Mouse (Mus musculus): Measurements from ENCODE around the gene Hdx.

- TF ChIP-seq CTCF (IDR thresholded peaks at IDR 0.05; ENCODE audit: control insufficient read depth, insufficient read depth, insufficient read length), result no peak
- no peak for TF ChIP-seq MYOD1 (IDR thresholded peaks at IDR 0.05; ENCODE audit: control insufficient read depth, insufficient read length, low read depth)
- no peak for TF ChIP-seq MYOG (IDR thresholded peaks at IDR 0.05; ENCODE audit: control insufficient read depth, extremely low read depth, insufficient read length)
Observed at GRCm38 (mm10) chrX:111660381-111660780, 36.5 kb downstream of the Hdx start.

All from C2C12 (cell line).